Mouse (Mus musculus): Measurements from ENCODE around the gene Sec14l5.

DNA sequence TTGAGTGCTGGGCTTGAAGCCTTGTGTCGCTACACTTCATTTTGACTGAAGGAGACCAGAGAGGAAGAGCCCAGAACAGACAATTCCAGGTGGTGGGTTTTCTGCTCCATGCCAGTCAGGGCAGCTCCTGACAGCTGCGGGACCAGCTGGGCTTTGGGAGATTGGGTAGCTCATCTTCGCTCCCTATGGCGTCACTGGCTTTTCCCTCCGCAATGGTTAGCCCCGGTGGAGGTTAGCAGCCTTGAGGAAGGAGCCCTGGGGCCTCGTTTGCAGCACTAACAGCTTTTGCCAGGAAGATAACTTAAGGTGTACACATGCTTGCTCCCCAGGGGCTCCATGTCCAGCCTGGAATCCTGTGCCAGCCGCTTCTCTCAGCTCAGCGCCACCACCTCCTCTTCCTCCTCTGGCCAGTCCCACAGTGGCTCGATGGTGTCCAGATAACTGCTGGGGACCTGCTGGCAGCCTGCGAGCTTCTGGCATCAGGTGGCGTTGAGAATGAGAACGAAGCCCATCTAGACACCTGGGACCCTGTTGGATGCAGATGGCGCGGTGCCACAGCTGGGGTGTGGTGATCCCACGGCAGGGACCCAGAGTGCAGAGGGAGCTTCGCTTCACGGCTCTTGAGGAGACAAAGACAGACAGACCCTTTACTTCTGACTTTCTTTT is 36.5 kb downstream of the Sec14l5 start:
- no peak for TF ChIP-seq GATA1 (IDR thresholded peaks at IDR 0.05; ENCODE audit: borderline replicate concordance, low read length)
- TF ChIP-seq FLI1 (IDR thresholded peaks at IDR 0.05; ENCODE audit: low read length): no peak
